Mouse (Mus musculus): Measurements from ENCODE around the gene Tmem110. TPM values are rescaled to one million over a fixed set of nuclear protein-coding genes. Genes with fewer than 3 reads are reported as not detected.

Gene Tmem110
- polyA plus RNA-seq (2012; rRNA removed), result 14.1 and 15.1 TPM in 2 replicates

DNA sequence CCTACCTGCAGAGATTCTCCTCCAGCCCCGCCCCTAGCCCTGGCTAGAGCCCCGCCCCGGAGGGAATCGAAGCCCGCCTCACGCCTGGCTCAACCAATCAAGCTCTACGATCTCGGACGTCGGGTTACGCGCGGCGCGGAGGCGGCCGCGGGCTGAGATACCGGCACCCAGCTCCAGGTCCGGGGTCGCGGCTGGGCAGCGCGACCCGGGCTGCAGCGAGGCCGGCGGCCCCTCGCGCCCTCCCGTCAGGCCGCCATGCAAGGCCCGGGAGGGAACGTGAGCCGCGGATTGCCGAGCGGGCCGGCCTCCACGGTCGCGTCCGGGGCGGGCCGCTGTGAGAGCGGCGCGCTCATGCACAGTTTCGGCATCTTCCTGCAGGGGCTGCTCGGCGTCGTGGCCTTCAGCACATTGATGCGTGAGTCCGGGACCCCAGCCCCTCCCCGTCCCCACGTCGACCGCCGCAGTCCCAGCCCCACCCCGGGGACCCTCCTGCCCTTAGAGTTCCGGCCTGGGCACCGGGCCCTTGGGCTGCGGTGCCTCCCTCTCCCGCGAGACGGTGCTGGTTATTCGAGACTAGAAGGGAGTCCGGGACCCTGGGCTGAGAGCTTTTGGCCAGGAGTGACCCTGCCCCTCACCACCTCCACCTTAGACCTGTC, at the start of gene Tmem110:
Gene Tmem110, plus strand, starts transcription at position 115 of the 656 bp plus-strand sequence.
- H3K36me3 ChIP-seq (ENCODE audit: control insufficient read depth, insufficient read depth, low read length), result no peaks in the 10 kb centered on the region
- no peak within 1 kb of the TSS for H3K27ac ChIP-seq (ENCODE audit: insufficient read depth, low read depth, low read length)
- TF ChIP-seq POLR2A (IDR thresholded peaks at IDR 0.05; ENCODE audit: low read depth, low read length), result no peak
- peak; percentile 24; the same call in 1 of the 2 replicates for TF ChIP-seq CTCF (conservative IDR thresholded peaks at IDR 0.05; ENCODE audit: insufficient read depth, insufficient read length, low read depth, low read length)
- WGBS, result under 1% methylated on average over 68 of the region's 68 CpGs
- H3K27me3 ChIP-seq (replicated peaks; ENCODE audit: control insufficient read depth, insufficient read depth, low read length), result no peaks in the 10 kb centered on the region
- H3K4me3 ChIP-seq (ENCODE audit: insufficient read depth, low read depth, low read length), result peak within 1 kb of the TSS; percentile 95
- H3K4me1 ChIP-seq (ENCODE audit: control insufficient read depth, insufficient read depth, low read length), result peaks cover 3% of the 10 kb centered on the region; the same call in 1 of the 2 replicates
- DNase-seq, result peak; percentile 94

DNA sequence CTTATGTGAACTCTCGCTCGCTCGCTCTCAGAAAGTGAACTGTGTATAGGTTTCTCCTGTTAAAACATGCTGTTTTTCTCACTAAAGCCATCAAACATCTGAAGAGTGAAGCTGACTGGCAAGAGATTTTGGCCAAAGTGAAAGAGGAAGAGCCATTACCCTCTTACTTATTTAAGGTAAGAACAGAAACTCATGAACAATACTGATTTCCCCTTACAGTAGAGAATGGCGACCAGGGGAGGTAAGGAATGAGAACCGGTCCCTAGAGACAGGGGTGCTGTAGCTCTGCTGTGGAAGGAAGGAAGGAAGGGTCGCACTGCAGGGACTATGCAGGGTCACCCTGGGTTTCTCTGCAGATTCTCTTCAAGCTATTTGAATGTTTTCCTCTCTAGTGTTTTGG, 40.8 kb upstream of the Tmem110 start:
- Histone ChIP-seq H3K27me3 (replicated peaks; ENCODE audit: control insufficient read depth, insufficient read depth, low read length) (no peaks in the 10 kb centered on the region), H3K36me3 (ENCODE audit: control insufficient read depth, insufficient read depth, low read length) (peaks cover 1% of the 10 kb centered on the region), H3K4me3 (ENCODE audit: insufficient read depth, low read depth, low read length) (no peak overlapping the region), H3K4me1 (ENCODE audit: control insufficient read depth, insufficient read depth, low read length) (no peaks in the 10 kb centered on the region), H3K27ac (ENCODE audit: insufficient read depth, low read depth, low read length) (no peak overlapping the region)
- no peak for DNase-seq
- no peak for TF ChIP-seq POLR2A (IDR thresholded peaks at IDR 0.05; ENCODE audit: low read depth, low read length)
- no peak for TF ChIP-seq CTCF (conservative IDR thresholded peaks at IDR 0.05; ENCODE audit: insufficient read depth, insufficient read length, low read depth, low read length)
- WGBS, result 93% methylated on average over 6 of the region's 6 CpGs

DNA sequence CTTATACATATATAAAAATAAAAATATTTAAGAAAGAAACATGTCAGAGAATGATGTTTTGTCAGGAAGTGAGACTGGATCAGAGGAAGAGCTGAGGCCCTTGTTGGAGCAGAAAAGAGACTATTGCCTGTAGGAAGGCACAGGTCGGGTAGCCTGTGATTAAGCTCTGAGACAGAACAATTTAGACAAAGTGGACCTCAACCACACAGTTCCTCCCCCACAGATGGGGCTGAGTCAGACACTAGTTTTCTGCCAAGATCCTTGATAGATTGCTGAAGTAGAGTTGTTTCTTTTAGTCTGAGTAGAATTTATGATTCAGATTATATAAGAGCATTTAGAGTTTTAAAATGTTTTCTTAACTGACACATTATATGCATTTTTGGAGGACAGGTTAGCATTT, 35.9 kb upstream of the Tmem110 start:
- WGBS, result 44% methylated on average over 1 of the region's 1 CpGs
- no peak overlapping the region for H3K4me3 ChIP-seq (ENCODE audit: insufficient read depth, low read depth, low read length)
- no peaks in the 10 kb centered on the region for H3K27me3 ChIP-seq (replicated peaks; ENCODE audit: control insufficient read depth, insufficient read depth, low read length)
- no peaks in the 10 kb centered on the region for H3K4me1 ChIP-seq (ENCODE audit: control insufficient read depth, insufficient read depth, low read length)
- no peak overlapping the region for H3K27ac ChIP-seq (ENCODE audit: insufficient read depth, low read depth, low read length)
- DNase-seq, result no peak
- H3K36me3 ChIP-seq (ENCODE audit: control insufficient read depth, insufficient read depth, low read length), result peaks cover 1% of the 10 kb centered on the region
- TF ChIP-seq POLR2A (IDR thresholded peaks at IDR 0.05; ENCODE audit: low read depth, low read length), result no peak
- no peak for TF ChIP-seq CTCF (conservative IDR thresholded peaks at IDR 0.05; ENCODE audit: insufficient read depth, insufficient read length, low read depth, low read length)

DNA sequence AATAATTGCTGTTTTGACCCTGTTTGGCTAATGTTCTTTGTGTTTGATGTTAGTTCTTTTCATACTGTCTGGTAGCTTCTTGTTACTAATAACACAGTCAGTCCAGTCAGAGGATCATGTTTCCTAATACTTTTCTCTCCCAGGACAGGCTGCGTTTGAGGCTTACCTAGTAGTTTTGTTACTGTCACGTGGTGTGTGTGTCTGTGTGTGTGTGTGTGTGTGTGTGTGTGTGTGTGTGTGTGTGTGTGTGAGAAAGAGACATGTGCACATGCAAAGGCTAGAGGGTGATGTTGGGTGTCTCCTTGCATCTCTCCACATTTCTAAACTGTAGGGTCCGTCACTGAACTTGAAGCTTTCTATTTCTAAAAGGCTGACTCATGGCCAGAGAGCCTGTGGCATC, 32.5 kb upstream of the Tmem110 start:
- DNase-seq, result no peak
- H3K4me3 ChIP-seq (ENCODE audit: insufficient read depth, low read depth, low read length), result no peak overlapping the region
- H3K36me3 ChIP-seq (ENCODE audit: control insufficient read depth, insufficient read depth, low read length), result peaks cover 1% of the 10 kb centered on the region; the same call in 1 of the 2 replicates
- no peaks in the 10 kb centered on the region for H3K4me1 ChIP-seq (ENCODE audit: control insufficient read depth, insufficient read depth, low read length)
- TF ChIP-seq POLR2A (IDR thresholded peaks at IDR 0.05; ENCODE audit: low read depth, low read length) (no peak), CTCF (conservative IDR thresholded peaks at IDR 0.05; ENCODE audit: insufficient read depth, insufficient read length, low read depth, low read length) (no peak)
- 75% methylated on average over 3 of the region's 3 CpGs for WGBS
- no peaks in the 10 kb centered on the region for H3K27me3 ChIP-seq (replicated peaks; ENCODE audit: control insufficient read depth, insufficient read depth, low read length)
- no peak overlapping the region for H3K27ac ChIP-seq (ENCODE audit: insufficient read depth, low read depth, low read length)

DNA sequence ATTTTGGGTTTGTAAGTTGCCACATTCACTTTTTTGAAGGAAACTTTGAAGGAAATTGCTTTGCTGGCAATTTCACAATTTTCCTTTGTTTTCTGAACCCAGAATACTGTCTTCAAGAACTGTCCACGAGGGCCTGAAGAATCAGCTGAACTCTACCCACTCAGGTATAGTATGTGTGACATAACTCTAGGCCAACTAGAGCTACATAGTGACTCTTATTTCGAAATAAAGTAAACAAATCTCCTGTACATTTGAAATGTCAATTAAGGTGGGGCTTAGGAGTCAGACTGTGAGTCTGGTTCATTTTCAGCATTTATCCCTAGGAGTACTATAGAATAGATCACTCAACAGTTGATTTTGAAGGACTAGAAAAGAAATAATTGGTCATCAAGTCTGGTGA, 23.6 kb upstream of the Tmem110 start:
- WGBS, result 95% methylated on average over 2 of the region's 2 CpGs
- no peak for TF ChIP-seq POLR2A (IDR thresholded peaks at IDR 0.05; ENCODE audit: low read depth, low read length)

DNA sequence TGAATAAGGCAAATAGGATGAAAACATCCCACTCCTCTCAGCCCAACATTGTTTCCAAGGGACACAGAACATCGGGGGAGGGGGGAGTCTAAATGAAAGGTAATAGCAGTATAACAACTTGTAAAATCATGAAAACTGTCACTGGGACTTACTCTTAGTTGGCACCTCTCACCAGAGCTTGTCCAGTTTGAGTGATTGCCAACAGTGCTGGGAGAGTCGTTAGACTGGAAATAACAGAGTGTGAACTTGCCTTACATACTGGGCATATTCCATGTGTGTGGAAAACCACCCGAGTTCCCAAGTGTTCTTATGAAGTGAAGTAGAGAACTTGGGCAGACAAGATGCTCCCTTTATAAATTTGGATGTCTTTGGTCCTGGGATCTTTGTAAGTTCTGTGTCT, 4.3 kb upstream of the Tmem110 start:
- peak; percentile 16 for DNase-seq
- no peak overlapping the region for H3K4me3 ChIP-seq (ENCODE audit: insufficient read depth, low read depth, low read length)
- no peaks in the 10 kb centered on the region for H3K27me3 ChIP-seq (replicated peaks; ENCODE audit: control insufficient read depth, insufficient read depth, low read length)
- TF ChIP-seq CTCF (conservative IDR thresholded peaks at IDR 0.05; ENCODE audit: insufficient read depth, insufficient read length, low read depth, low read length) (no peak), POLR2A (IDR thresholded peaks at IDR 0.05; ENCODE audit: low read depth, low read length) (no peak)
- H3K36me3 ChIP-seq (ENCODE audit: control insufficient read depth, insufficient read depth, low read length), result peaks cover 2% of the 10 kb centered on the region; the same call in 1 of the 2 replicates
- 54% methylated on average over 3 of the region's 3 CpGs for WGBS
- H3K4me1 ChIP-seq (ENCODE audit: control insufficient read depth, insufficient read depth, low read length), result no peaks in the 10 kb centered on the region; the same call in 1 of the 2 replicates
- no peak overlapping the region for H3K27ac ChIP-seq (ENCODE audit: insufficient read depth, low read depth, low read length)

More for the DNA sequence above, 23.6 kb upstream of the Tmem110 start:
- no peak for DNase-seq
- no peaks in the 10 kb centered on the region for H3K4me1 ChIP-seq (ENCODE audit: control insufficient read depth, insufficient read depth, low read length)
- H3K27me3 ChIP-seq (replicated peaks; ENCODE audit: control insufficient read depth, insufficient read depth, low read length), result no peaks in the 10 kb centered on the region
- H3K27ac ChIP-seq (ENCODE audit: insufficient read depth, low read depth, low read length), result no peak overlapping the region
- no peak overlapping the region for H3K4me3 ChIP-seq (ENCODE audit: insufficient read depth, low read depth, low read length)
- peaks cover 2% of the 10 kb centered on the region; the same call in 1 of the 2 replicates for H3K36me3 ChIP-seq (ENCODE audit: control insufficient read depth, insufficient read depth, low read length)

DNA sequence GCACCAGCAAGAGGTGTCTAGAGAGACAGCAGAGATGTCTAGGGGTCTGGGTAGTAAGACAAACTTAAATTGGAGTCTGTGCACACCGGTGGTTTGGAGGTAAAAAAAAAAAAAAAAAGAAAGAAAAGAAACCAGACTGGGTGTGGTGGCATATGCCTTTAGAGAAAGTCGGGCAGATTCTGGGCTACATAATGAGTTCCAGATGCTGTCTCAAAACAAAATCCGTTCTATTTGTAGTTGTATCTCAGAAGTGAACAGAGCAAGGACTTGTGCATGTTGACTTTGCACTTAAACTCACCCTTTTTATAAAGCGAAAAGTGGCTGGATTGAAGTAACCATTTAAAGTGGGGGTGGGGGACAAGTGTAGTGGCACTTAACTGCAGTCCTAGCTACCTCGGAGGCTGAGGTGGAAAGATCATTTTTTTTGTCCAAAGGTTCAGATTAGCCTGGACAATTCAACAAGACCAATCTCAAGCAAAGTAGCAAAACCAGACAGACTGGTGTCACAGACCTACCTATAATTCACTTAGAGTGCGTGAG, 864 bp upstream of the Tmem110 start:
- H3K4me1 ChIP-seq (ENCODE audit: control insufficient read depth, insufficient read depth, low read length), result peaks cover 3% of the 10 kb centered on the region; the same call in 1 of the 2 replicates
- TF ChIP-seq POLR2A (IDR thresholded peaks at IDR 0.05; ENCODE audit: low read depth, low read length) (no peak), CTCF (conservative IDR thresholded peaks at IDR 0.05; ENCODE audit: insufficient read depth, insufficient read length, low read depth, low read length) (no peak)
- no peaks in the 10 kb centered on the region for H3K27me3 ChIP-seq (replicated peaks; ENCODE audit: control insufficient read depth, insufficient read depth, low read length)
- H3K36me3 ChIP-seq (ENCODE audit: control insufficient read depth, insufficient read depth, low read length), result no peaks in the 10 kb centered on the region
- WGBS, result 53% methylated on average over 6 of the region's 6 CpGs
- DNase-seq, result no peak
- no peak overlapping the region for H3K27ac ChIP-seq (ENCODE audit: insufficient read depth, low read depth, low read length)
- no peak overlapping the region for H3K4me3 ChIP-seq (ENCODE audit: insufficient read depth, low read depth, low read length)

Data from kidney, adult 2 months (tissue).